Mouse (Mus musculus): ENCODE measurements around the gene Tle6.
"Not testable (repeated sequence)": the region's sequence is repeated elsewhere in the genome, so short reads cannot be mapped to it uniquely, and the experiment has no call there.

Gene Tle6

DNA sequence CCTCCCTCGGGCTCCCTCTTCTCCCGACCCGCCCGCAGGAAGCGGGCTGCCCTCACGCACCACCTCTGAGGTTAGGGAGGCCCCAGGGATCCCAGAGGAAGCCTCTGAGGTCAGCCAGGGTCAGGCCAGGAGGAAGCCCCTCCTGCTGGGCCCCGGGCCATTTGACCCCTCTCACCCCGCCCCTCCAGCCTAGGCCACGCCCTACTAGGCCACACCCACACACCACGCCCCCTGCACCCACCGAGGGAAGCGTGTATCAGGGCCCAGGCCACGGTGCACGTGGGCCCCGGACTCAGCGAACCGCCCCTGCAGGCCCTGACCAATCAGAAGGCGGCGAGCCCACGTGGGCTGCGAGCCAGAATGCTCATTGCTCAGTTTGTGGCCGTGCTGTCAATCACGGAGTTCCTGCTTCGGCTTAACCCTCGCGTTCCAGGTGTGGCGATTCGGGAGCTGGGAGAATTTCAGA, at the start of gene Tle6:
TSS of gene Tle6 (minus strand) at position 336 of the 466 bp plus-strand sequence.
- in situ Hi-C loops (cut with MboI; ENCODE audit: low pct_unique_long_range_greater_than_20kb in 1 of 2, low sequenced_read_pairs in 2 of 2, unreplicated experiment in 1 of 2) = loop anchor here (5.0 to 10.0 kb wide), 2 partner anchors 38 to 46 kb away; partner anchors contain the start of gene Aes (in 1 of the 2)

GRCm38 (mm10) chr10:81648803-81649775, 48.2 kb upstream of the Tle6 start, which contains the start of gene Gm10778:
TSS of gene Gm10778 (plus strand) at chr10:81649059.
- in situ Hi-C loops (cut with MboI; ENCODE audit: low pct_unique_long_range_greater_than_20kb in 1 of 2, low sequenced_read_pairs in 2 of 2, unreplicated experiment in 1 of 2) = not testable (repeated sequence)

- in situ Hi-C loops (cut with MboI; ENCODE audit: low pct_unique_long_range_greater_than_20kb in 1 of 2, low sequenced_read_pairs in 2 of 2, unreplicated experiment in 1 of 2) = no loop called here
These were observed 45.2 kb upstream of the Tle6 start for GRCm38 (mm10) chr10:81646015-81646555.

DNA sequence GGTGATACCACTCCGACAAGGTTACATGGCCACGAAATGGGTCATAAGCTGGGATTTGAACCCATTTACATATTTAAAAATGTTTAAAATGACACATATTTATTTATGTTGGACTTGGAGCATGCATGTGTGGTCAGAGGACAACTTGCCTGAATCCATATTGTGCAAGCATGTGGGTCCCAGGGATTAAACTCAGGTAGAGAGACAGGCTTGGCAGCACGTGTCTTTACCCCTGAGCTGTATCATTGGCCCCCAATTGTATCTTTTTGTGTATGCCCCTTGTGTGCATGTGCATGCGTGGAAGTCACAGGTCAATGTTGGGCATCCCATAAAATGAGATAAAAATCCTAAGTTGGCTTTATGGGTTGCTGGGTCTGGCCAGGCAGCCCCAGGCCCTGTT, 44.5 kb upstream of the Tle6 start:
- in situ Hi-C loops (cut with MboI; ENCODE audit: low pct_unique_long_range_greater_than_20kb in 1 of 2, low sequenced_read_pairs in 2 of 2, unreplicated experiment in 1 of 2) = no loop called here

DNA sequence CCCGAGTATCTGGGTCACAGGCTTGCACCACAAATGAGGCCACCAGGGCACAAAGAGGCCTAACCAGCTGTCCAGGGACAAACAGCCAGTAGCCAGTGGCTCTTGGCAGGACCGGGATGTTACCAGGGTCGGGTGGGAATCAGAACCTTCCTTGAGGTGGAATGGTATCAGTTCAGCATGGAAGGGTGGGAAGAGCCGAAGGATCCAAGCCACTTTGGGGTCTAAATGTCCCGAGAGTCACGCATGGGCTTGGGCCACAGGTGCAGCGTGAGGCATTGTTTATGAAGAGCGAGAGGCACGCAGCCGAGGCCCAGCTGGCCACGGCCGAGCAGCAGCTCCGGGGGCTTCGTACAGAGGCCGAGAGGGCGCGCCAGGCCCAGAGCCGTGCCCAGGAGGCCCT, 43.8 kb upstream of the Tle6 start:
- in situ Hi-C loops (cut with MboI; ENCODE audit: low pct_unique_long_range_greater_than_20kb in 1 of 2, low sequenced_read_pairs in 2 of 2, unreplicated experiment in 1 of 2) = no loop called here

DNA sequence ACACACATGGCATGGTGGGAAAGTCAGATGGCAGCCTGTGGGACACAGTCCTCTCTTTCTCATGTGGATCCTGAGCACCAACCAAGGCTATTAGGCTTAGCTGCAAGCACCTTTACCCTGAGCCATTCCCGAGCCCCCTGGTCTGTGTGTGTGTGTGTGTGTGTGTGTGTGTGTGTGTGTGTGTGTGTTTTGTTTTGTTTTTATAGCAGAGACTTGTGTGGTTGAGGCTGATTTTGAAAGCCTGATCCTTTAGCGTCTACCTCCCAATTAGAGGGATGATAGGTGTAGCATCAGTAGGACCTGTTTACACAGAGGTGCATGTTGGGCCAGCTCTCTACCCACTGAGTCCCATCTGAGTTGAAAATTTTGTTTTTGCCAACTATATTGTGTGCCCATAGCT, 43.3 kb upstream of the Tle6 start:
- in situ Hi-C loops (cut with MboI; ENCODE audit: low pct_unique_long_range_greater_than_20kb in 1 of 2, low sequenced_read_pairs in 2 of 2, unreplicated experiment in 1 of 2) = no loop called here

GRCm38 (mm10) chr10:81643449-81644055, 42.7 kb upstream of the Tle6 start:
- in situ Hi-C loops (cut with MboI; ENCODE audit: low pct_unique_long_range_greater_than_20kb in 1 of 2, low sequenced_read_pairs in 2 of 2, unreplicated experiment in 1 of 2) = no loop called here

- in situ Hi-C loops (cut with MboI; ENCODE audit: low pct_unique_long_range_greater_than_20kb in 1 of 2, low sequenced_read_pairs in 2 of 2, unreplicated experiment in 1 of 2) = no loop called here
These were observed 42.0 kb upstream of the Tle6 start for GRCm38 (mm10) chr10:81642648-81643448.

- in situ Hi-C loops (cut with MboI; ENCODE audit: low pct_unique_long_range_greater_than_20kb in 1 of 2, low sequenced_read_pairs in 2 of 2, unreplicated experiment in 1 of 2) = no loop called here
These were observed 41.2 kb upstream of the Tle6 start for GRCm38 (mm10) chr10:81641978-81642647.

DNA sequence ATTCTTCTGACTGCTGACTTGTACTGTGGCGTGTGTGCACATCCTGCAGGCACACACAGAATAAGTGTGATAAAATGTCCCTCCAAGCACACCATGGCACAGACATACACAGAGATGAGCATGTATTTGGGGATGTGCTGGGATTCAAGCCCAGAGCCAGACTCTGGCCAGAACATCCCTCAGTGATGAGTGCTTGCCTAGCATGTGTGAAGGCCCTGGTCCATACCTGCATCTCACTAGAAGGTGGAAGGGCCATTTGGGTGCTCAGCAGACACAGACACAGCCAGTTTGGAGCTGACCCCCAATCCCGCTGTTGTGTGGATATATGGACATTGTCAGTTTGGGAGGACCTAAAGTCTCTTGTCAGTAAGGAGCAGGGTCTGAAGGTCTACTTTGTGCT, 40.7 kb upstream of the Tle6 start:
- in situ Hi-C loops (cut with MboI; ENCODE audit: low pct_unique_long_range_greater_than_20kb in 1 of 2, low sequenced_read_pairs in 2 of 2, unreplicated experiment in 1 of 2) = no loop called here

GRCm38 (mm10) chr10:81640825-81641224, 40.0 kb upstream of the Tle6 start:
- in situ Hi-C loops (cut with MboI; ENCODE audit: low pct_unique_long_range_greater_than_20kb in 1 of 2, low sequenced_read_pairs in 2 of 2, unreplicated experiment in 1 of 2) = not testable (repeated sequence)

- in situ Hi-C loops (cut with MboI; ENCODE audit: low pct_unique_long_range_greater_than_20kb in 1 of 2, low sequenced_read_pairs in 2 of 2, unreplicated experiment in 1 of 2) = no loop called here
These were observed 37.2 kb upstream of the Tle6 start for GRCm38 (mm10) chr10:81638101-81638500.

- in situ Hi-C loops (cut with MboI; ENCODE audit: low pct_unique_long_range_greater_than_20kb in 1 of 2, low sequenced_read_pairs in 2 of 2, unreplicated experiment in 1 of 2) = no loop called here
These were observed 35.5 kb upstream of the Tle6 start for GRCm38 (mm10) chr10:81636338-81636737.

GRCm38 (mm10) chr10:81633253-81634099, 32.6 kb upstream of the Tle6 start:
- in situ Hi-C loops (cut with MboI; ENCODE audit: low pct_unique_long_range_greater_than_20kb in 1 of 2, low sequenced_read_pairs in 2 of 2, unreplicated experiment in 1 of 2) = no loop called here

- in situ Hi-C loops (cut with MboI; ENCODE audit: low pct_unique_long_range_greater_than_20kb in 1 of 2, low sequenced_read_pairs in 2 of 2, unreplicated experiment in 1 of 2) = no loop called here
These were observed 27.5 kb upstream of the Tle6 start, which contains the start of gene Ankrd24 for GRCm38 (mm10) chr10:81628390-81628789. TSS of gene Ankrd24 (plus strand) at chr10:81628540.

DNA sequence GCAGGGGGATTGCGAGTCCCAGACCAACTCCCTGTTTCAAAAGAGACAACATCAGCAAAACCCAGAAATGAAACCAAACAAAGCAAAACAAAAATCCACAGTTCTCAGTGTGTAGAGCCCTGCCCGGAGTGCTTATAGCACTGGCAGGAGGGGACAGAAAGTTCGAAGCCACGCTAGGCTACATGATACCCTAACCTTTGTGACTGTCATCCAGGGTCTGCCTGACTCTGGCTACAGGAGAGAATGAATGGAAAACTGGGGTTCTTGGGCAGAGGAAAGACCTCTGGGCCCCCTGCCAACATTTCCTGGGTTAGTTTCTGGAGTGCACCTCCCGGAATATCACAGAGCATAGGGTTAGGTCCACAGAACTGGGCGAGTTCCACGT, 27.0 kb upstream of the Tle6 start:
- in situ Hi-C loops (cut with MboI; ENCODE audit: low pct_unique_long_range_greater_than_20kb in 1 of 2, low sequenced_read_pairs in 2 of 2, unreplicated experiment in 1 of 2) = no loop called here
